Mouse (Mus musculus): ENCODE data around the gene Dlgap1.

- peak; percentile 62 for TF ChIP-seq CTCF (IDR thresholded peaks at IDR 0.05; ENCODE audit: extremely low read depth, insufficient read depth, low read length)
- TF ChIP-seq POLR2A (IDR thresholded peaks at IDR 0.05; ENCODE audit: extremely low read depth, insufficient read depth, low read length): no peak
These were observed 461.5 kb downstream of the Dlgap1 start for GRCm38 (mm10) chr17:70430452-70430787.
